Mouse (Mus musculus) forebrain, embryonic 12.5 days (tissue): ENCODE measurements at regions not wholly inside any gene's neighbourhood (a gene's known extent, or its start where the extent isn't known, plus 50 kb on each side); places are given as distances from the start of the nearest gene placed in this dataset.

Experiments used
- ATAC-seq: fragments of 200-750 bp; cut with Nextera tagmentation; 2 replicates; pipeline ENCODE4 v1.8.0; 2017; ENCODE audit warnings: moderate TSS enrichment; ENCODE audit not compliant: low FRiP score
- H3K27ac ChIP-seq: fragments of 300-500 bp; sonication (generic); 2 replicates; pipeline ENCODE4 v1.5.1; 2016; ENCODE audit warnings: mild to moderate bottlenecking
- H3K27me3 ChIP-seq: fragments of 300-500 bp; sonication (generic); 2 replicates; pipeline ENCODE4 v1.6.1; 2016; ENCODE audit warnings: mild to moderate bottlenecking
- H3K36me3 ChIP-seq: fragments of 300-500 bp; sonication (generic); replicated peaks from 2 replicates; pipeline ENCODE4 v1.6.1; 2016; ENCODE audit warnings: mild to moderate bottlenecking
- H3K4me1 ChIP-seq: fragments of 300-500 bp; sonication (generic); 2 replicates; pipeline ENCODE4 v1.6.1; 2016
- H3K4me2 ChIP-seq: fragments of 300-500 bp; sonication (generic); 2 replicates; pipeline ENCODE4 v1.6.1; 2016; ENCODE audit warnings: mild to moderate bottlenecking, moderate library complexity
- H3K4me3 ChIP-seq: fragments of 300-500 bp; sonication (generic); replicated peaks from 2 replicates; pipeline ENCODE4 v1.5.1; 2016; ENCODE audit warnings: mild to moderate bottlenecking
- H3K9ac ChIP-seq: fragments of 300-500 bp; sonication (generic); 2 replicates; pipeline ENCODE4 v1.6.1; 2016; ENCODE audit warnings: mild to moderate bottlenecking
- H3K9me3 ChIP-seq: fragments of 300-500 bp; sonication (generic); 2 replicates; pipeline ENCODE4 v1.6.1; 2016
- WGBS: fragments of 180-500 bp; shearing (Covaris S2); methylation state at CpG from one replicate; pipeline ENCODE4 v1.1.7; 2016; 5-methylcytosine and 5-hydroxymethylcytosine counted together

DNA sequence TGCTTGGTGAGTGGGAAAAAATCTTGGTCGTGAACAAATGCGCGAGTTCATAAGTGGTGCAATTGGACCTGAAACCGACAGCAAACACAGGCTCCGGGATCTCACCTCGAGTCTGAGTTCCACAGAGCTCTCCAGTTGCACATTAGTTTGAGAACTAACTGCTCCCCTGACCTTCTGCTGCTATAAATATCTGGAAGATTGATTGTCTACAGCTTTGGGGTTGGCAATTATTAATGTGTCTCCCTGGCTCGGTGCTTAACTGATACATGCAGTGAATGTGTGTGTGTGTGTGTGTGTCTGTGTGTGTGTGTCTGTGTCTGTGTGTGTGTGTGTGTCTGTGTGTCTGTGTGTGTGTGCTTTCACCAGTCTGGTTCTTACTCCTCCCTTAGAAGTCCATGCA, 107.4 kb upstream of the Phyhipl start:
- Histone ChIP-seq H3K27ac (no peak overlapping the region), H3K4me2 (no peak overlapping the region), H3K9ac (no peak overlapping the region), H3K27me3 (no peaks in the 10 kb centered on the region), H3K4me1 (no peaks in the 10 kb centered on the region; the same call in 1 of the 2 replicates), H3K4me3 (no peak overlapping the region), H3K36me3 (no peaks in the 10 kb centered on the region), H3K9me3 (no peaks in the 10 kb centered on the region)
- WGBS: 94% methylated on average over 7 of the region's 7 CpGs
- no peak for ATAC-seq

DNA sequence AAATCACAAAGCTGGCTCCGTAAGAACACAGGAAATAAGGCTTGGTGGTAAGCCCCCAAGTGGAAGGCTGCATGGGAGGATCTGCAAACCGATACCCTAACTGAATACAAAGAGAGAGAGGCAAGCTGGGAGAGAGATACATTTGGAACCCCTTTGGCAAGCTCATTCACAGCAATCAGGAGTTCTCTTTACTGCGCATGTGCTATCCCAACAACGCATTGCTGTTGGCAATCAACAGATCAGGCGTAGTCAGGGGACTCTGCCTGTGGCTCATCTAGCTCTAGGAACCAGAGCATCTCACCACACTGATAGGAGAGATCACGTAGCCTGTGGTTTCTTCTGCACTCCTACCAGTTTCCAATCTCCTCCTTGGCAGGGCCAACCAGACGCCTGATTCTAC, 103.9 kb upstream of the Phyhipl start:
- no peaks in the 10 kb centered on the region for H3K4me1 ChIP-seq
- H3K4me3 ChIP-seq: no peak overlapping the region
- WGBS: 84% methylated on average over 7 of the region's 7 CpGs
- ATAC-seq: no peak
- H3K9me3 ChIP-seq: no peaks in the 10 kb centered on the region
- H3K27me3 ChIP-seq: no peaks in the 10 kb centered on the region
- H3K27ac ChIP-seq: no peak overlapping the region
- H3K9ac ChIP-seq: no peak overlapping the region
- no peaks in the 10 kb centered on the region for H3K36me3 ChIP-seq
- H3K4me2 ChIP-seq: no peak overlapping the region

DNA sequence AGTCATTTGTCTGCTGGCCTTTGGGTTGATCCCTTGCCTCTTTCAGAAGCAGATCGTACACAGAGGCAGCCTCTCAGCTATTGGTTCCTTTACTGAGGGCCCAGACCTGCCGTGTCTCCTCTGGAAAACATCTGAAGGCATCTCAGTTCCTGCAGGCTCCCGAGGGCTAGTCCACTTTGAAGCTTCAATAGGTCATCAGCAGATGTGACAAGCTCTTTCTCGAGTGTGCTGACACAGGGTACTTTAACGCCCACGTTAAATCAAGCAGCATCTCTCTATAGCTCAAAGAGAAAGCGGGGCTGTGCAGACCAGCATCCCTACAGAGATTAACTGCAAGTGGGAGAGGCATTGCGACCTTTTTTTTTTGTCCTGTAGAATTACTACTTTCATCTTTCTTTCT, 96.0 kb upstream of the Phyhipl start:
- Histone ChIP-seq H3K4me3 (no peak overlapping the region), H3K4me2 (no peak overlapping the region), H3K9ac (no peak overlapping the region), H3K27me3 (no peaks in the 10 kb centered on the region), H3K36me3 (no peaks in the 10 kb centered on the region), H3K9me3 (no peaks in the 10 kb centered on the region), H3K27ac (no peak overlapping the region), H3K4me1 (no peaks in the 10 kb centered on the region)
- ATAC-seq: no peak
- WGBS: 56% methylated on average over 8 of the region's 8 CpGs

DNA sequence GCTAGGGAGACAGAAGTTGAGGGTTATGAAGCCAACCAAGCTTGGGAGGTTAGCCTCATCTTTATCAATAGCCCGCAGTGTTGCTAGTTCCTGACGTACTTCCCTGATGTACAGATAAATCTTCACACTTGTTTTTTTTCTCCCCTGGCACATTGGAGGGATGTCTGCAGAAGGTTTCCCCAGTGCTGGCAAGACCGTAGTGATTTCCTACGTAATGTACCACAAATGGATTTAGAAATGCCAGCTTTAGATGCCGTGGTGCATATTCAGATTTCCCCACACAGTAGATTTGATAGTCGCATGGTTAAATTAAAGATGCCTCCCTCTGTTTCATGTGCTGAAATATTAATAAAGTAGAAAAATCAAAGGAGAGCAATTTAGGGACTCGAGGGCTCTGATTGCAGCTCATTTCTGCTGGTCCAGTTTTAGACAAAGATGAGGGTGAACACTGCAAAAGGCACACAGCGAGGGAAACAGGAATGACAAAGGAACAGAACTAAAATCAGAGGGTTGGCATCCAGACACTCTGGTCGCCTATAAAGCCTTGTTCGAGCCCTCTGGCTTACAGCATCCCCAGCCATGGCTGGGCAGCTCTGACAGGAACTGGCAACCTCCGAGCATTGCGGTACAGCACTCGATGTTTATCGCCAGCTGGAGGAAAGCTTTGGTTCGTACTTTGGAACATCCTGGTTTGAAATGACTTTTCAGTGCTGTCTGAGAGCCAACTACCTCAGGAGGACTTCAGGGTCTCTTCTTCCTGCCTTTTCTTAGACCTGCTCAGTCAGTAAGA, 94.8 kb upstream of the Phyhipl start:
- Histone ChIP-seq H3K27me3 (no peaks in the 10 kb centered on the region), H3K36me3 (no peaks in the 10 kb centered on the region), H3K9me3 (no peaks in the 10 kb centered on the region), H3K4me2 (no peak overlapping the region), H3K4me1 (no peaks in the 10 kb centered on the region), H3K9ac (no peak overlapping the region), H3K27ac (no peak overlapping the region), H3K4me3 (no peak overlapping the region)
- no peak for ATAC-seq
- WGBS: 90% methylated on average over 15 of the region's 15 CpGs

DNA sequence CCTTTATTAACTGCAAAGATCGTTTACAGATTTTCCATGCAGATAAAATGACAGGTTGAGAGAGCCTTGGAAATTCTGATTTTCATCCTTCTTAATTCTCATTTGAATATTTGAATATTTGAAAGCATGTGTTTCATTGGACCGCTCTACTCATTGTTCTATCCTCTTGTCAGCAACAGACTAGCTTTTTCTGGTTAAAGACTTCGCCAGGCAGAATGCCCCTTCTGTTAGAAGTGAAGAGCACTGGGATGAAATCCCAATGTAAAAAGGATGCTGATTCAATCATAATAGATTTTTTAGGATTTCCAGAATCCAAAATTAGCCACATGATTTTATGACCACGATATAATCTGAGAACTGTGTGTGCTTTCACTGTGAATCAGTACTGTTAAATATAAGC, 90.8 kb upstream of the Phyhipl start:
- Histone ChIP-seq H3K9ac (no peak overlapping the region), H3K4me3 (no peak overlapping the region), H3K27me3 (no peaks in the 10 kb centered on the region), H3K4me1 (no peaks in the 10 kb centered on the region), H3K27ac (no peak overlapping the region), H3K4me2 (no peak overlapping the region), H3K9me3 (no peaks in the 10 kb centered on the region), H3K36me3 (no peaks in the 10 kb centered on the region)
- WGBS: 83% methylated on average over 4 of the region's 4 CpGs
- ATAC-seq: no peak

DNA sequence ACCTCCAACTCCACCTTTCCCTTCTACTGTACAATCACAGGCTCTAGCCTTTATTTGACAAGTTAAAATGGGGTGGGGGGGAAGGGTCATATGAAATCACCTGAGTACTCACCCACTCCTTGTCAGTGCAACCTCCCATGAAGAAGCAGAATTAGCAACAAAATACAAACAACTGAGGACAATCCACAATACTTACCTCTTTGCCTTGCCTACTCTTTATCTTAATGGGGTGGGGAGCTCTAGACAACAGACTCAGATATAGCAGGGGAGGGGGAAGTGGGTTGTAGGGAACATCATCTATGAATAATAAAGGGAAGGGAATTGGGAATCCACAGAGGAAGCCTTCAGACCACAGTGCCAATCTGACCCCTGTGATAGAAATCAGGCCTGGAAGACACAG, 86.1 kb upstream of the Phyhipl start:
- H3K36me3 ChIP-seq: no peaks in the 10 kb centered on the region
- no peak overlapping the region for H3K4me3 ChIP-seq
- H3K9ac ChIP-seq: no peak overlapping the region
- no peaks in the 10 kb centered on the region for H3K4me1 ChIP-seq
- no peak overlapping the region for H3K4me2 ChIP-seq
- no peaks in the 10 kb centered on the region for H3K27me3 ChIP-seq
- H3K9me3 ChIP-seq: 0 out of 2 replicates have a peak, but pooled peaks cover 4% of the 10 kb centered on the region
- no peak for ATAC-seq
- H3K27ac ChIP-seq: no peak overlapping the region

DNA sequence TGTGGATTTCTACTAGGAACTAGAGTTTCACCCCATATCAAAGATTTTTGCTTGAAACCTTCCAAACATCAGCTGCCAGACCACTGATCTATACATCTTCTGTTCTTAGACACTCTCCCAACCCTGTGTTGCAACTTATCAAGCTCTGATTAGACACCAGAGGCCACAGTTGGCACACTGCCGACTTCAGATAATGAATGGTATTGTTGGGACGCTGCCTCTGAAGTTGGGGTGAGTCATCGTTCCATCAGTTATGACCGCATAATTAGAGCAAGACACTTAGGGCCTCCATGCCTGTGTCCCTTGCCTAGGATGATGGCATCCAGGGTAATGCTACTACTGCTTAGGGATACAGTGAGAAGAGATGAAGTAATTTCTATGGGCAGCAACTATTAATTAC, 84.3 kb upstream of the Phyhipl start:
- Histone ChIP-seq H3K27ac (no peak overlapping the region), H3K27me3 (no peaks in the 10 kb centered on the region), H3K9ac (no peak overlapping the region), H3K9me3 (0 out of 2 replicates have a peak, but pooled peaks cover 4% of the 10 kb centered on the region), H3K4me3 (no peak overlapping the region), H3K4me2 (no peak overlapping the region), H3K36me3 (no peaks in the 10 kb centered on the region), H3K4me1 (no peaks in the 10 kb centered on the region)
- no peak for ATAC-seq
- WGBS: 82% methylated on average over 4 of the region's 4 CpGs

DNA sequence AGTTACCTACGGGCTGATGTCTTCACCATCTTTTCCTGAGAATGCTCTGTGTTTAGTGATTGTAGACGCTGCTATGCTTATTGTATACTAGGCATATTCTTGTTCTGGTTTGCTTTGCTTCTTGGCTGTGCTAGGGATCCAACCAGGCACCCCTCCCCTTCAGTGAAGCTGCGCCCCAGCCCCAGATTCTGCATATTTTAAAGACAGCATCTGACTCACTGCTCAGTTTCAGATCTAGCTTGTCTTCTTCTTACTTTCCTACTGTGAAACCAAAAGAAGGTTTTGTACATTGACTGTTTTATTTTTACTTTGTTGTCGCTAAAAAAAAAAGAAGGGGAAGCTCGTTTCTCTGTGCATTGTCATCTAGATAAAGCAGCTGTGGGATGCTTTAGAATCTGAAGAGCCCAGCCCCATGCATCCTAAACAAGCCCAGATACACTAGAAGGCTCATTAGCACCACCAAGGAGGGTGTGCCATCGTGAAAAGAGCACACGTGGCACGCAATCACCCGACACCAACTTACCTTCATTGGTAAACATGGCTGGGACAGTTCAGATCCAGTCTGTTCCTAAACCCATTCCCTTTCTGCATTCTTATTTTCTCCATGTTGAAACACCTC, 83.7 kb upstream of the Phyhipl start:
- Histone ChIP-seq H3K9me3 (0 out of 2 replicates have a peak, but pooled peaks cover 4% of the 10 kb centered on the region), H3K27ac (no peak overlapping the region), H3K4me2 (no peak overlapping the region), H3K27me3 (no peaks in the 10 kb centered on the region), H3K4me1 (no peaks in the 10 kb centered on the region), H3K36me3 (no peaks in the 10 kb centered on the region), H3K9ac (no peak overlapping the region), H3K4me3 (no peak overlapping the region)
- 53% methylated on average over 9 of the region's 9 CpGs for WGBS
- ATAC-seq: no peak

DNA sequence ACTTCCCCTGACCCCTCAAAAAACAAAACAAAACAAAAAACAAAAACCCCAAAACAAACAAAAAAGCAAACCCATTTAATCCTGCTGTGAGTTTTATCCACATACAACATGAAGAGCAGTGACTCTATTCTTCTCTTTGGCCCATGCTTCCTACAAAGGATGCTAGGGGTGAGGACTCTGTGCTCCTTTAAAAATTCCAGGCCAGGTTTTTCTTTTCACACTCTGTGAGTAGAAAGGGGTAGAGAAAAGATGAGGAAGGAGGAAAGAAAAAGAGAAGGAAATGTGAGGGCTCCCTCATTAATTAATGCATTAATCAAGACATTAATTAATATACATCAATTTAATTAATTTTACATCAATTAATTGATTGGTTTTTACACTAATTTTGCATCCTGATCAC, 82.9 kb upstream of the Phyhipl start:
- Histone ChIP-seq H3K4me2 (no peak overlapping the region), H3K4me1 (no peaks in the 10 kb centered on the region), H3K4me3 (no peak overlapping the region), H3K36me3 (no peaks in the 10 kb centered on the region), H3K27me3 (no peaks in the 10 kb centered on the region), H3K27ac (no peak overlapping the region), H3K9me3 (0 out of 2 replicates have a peak, but pooled peaks cover 4% of the 10 kb centered on the region), H3K9ac (no peak overlapping the region)
- ATAC-seq: no peak

DNA sequence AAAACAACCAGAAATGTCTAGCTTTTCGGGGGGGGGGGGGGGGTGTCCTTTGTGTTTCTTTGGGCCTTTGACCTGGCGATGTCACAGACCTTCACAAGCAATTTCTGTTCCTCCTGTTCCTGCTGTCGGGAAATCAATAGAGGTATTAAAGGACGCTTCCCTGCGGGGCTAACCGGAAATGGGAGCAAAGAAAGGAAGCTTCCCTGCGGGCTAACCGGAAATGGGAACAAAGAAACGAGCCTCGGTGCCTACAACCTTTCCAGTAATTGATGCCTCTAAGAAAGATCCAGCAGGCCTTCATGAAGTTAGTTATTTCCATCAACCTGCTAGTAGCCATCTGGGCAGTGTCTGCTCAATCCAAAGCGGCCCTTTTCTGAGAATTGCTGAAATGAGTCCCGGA, 78.2 kb upstream of the Phyhipl start:
- Histone ChIP-seq H3K4me1 (no peaks in the 10 kb centered on the region; the same call in 1 of the 2 replicates), H3K27me3 (no peaks in the 10 kb centered on the region), H3K4me2 (no peak overlapping the region), H3K27ac (no peak overlapping the region), H3K9ac (no peak overlapping the region), H3K4me3 (no peak overlapping the region), H3K9me3 (no peaks in the 10 kb centered on the region), H3K36me3 (no peaks in the 10 kb centered on the region)
- no peak for ATAC-seq
- 73% methylated on average over 12 of the region's 12 CpGs for WGBS

DNA sequence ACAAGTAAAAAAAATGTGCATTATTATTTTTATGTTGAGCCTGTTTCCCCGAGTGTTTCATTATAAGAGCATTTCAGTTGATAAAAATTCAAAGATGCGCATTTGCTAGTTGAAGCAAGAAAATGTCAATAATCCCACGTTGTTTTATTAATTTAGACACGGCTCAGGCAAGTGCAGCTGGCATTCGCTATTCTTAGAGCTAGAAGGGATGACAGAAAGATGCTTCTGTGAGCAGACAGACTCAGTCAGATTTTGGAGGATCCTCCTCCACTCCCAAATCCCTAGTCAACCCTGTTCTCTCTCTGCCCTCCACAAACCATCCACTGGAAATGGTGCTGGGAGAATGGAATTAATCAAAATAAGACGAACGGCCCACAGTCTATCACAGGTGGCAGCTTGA, 77.7 kb upstream of the Phyhipl start:
- Histone ChIP-seq H3K27me3 (no peaks in the 10 kb centered on the region), H3K27ac (no peak overlapping the region)

DNA sequence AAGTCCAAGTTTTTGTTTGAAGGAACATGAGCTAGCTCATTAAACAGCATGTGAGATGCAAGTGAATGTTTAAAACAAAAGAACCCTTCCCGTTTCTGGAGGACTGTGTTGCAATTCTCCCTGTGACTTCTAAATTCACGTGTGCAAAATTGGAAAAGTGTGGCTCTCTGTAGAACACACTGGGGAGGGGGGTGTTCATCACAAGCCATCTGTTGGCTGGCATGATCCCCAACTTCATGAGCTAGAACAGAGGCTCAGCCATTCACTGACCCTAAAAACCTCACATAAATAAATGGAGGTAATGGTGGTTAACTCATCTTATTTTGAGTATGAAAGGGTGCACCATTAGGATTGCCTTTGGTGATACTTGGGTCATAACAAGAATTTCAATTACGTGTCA, 69.3 kb upstream of the Phyhipl start:
- Histone ChIP-seq H3K9me3 (no peaks in the 10 kb centered on the region), H3K27ac (no peak overlapping the region), H3K4me3 (no peak overlapping the region), H3K27me3 (no peaks in the 10 kb centered on the region), H3K4me2 (no peak overlapping the region), H3K9ac (no peak overlapping the region), H3K36me3 (no peaks in the 10 kb centered on the region), H3K4me1 (no peaks in the 10 kb centered on the region)
- WGBS: 83% methylated on average over 3 of the region's 3 CpGs
- ATAC-seq: no peak

More for the DNA sequence above, 77.7 kb upstream of the Phyhipl start:
- no peaks in the 10 kb centered on the region for H3K36me3 ChIP-seq
- ATAC-seq: no peak
- H3K4me2 ChIP-seq: no peak overlapping the region
- whole genome bisulfite sequencing: 81% methylated on average over 7 of the region's 7 CpGs
- no peak overlapping the region for H3K4me3 ChIP-seq
- no peaks in the 10 kb centered on the region; the same call in 1 of the 2 replicates for H3K4me1 ChIP-seq
- H3K9ac ChIP-seq: no peak overlapping the region
- no peaks in the 10 kb centered on the region for H3K9me3 ChIP-seq

DNA sequence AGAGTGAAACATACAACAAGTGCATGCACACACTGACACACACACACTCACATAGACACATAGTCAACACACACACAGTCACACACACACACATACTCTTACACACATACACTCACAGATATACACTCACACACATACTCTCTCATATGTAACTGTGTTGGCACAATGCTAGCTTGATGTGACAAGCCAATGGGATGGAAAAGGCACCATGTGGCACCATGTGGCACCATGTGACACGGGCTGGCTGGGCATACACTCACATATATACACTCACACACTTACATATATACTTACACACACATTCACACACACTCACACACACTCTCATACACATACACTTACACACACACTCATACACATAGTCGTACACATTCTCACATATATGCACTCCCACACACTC, 67.0 kb upstream of the Phyhipl start:
- H3K4me3 ChIP-seq: no peak overlapping the region

More for the DNA sequence above, 67.0 kb upstream of the Phyhipl start:
- Histone ChIP-seq H3K27me3 (no peaks in the 10 kb centered on the region), H3K4me2 (no peak overlapping the region), H3K9ac (no peak overlapping the region), H3K4me1 (peaks cover under 1% of the 10 kb centered on the region; the same call in 1 of the 2 replicates), H3K36me3 (no peaks in the 10 kb centered on the region), H3K27ac (no peak overlapping the region), H3K9me3 (no peaks in the 10 kb centered on the region)
- WGBS: 93% methylated on average over 2 of the region's 2 CpGs
- no peak for ATAC-seq
